Mouse (Mus musculus) limb, embryonic 13.5 days (tissue): ENCODE data around the gene Sv2a. TPM values are rescaled to one million over a fixed set of nuclear protein-coding genes. Genes with fewer than 3 reads are reported as not detected.
A peak's percentile ranks its signal among the peaks of the same experiment; 100 is the strongest.
"Not testable (repeated sequence)": the region's sequence is repeated elsewhere in the genome, so short reads cannot be mapped to it uniquely, and the experiment has no call there.

Experiments
- ATAC-seq: fragments of 200-750 bp; cut with Nextera tagmentation; 2 replicates; pipeline ENCODE4 v1.8.0; 2017; ENCODE audit warnings: low read depth, moderate number of reproducible peaks, moderate TSS enrichment; ENCODE audit not compliant: low FRiP score
- H3K27ac ChIP-seq: fragments of 300-500 bp; sonication (generic); 2 replicates; pipeline ENCODE4 v1.5.1; 2015; ENCODE audit warnings: inconsistent platforms, mild to moderate bottlenecking, moderate library complexity
- H3K27me3 ChIP-seq: fragments of 300-500 bp; sonication (generic); 2 replicates; pipeline ENCODE4 v1.6.1; 2015; ENCODE audit warnings: mild to moderate bottlenecking, inconsistent platforms
- H3K36me3 ChIP-seq: fragments of 300-500 bp; sonication (generic); 2 replicates; pipeline ENCODE4 v1.6.1; 2015; ENCODE audit warnings: inconsistent platforms, mild to moderate bottlenecking, moderate library complexity
- H3K4me1 ChIP-seq: fragments of 300-500 bp; sonication (generic); 2 replicates; pipeline ENCODE4 v1.6.1; 2015; ENCODE audit warnings: inconsistent platforms
- H3K4me2 ChIP-seq: fragments of 300-500 bp; sonication (generic); replicated peaks from 2 replicates; pipeline ENCODE4 v1.6.1; 2015; ENCODE audit warnings: inconsistent platforms, mild to moderate bottlenecking, moderate library complexity
- H3K4me3 ChIP-seq: fragments of 300-500 bp; sonication (generic); 2 replicates; pipeline ENCODE4 v1.5.1; 2015; ENCODE audit warnings: moderate library complexity, mild to moderate bottlenecking, inconsistent platforms
- H3K9ac ChIP-seq: fragments of 300-500 bp; sonication (generic); 2 replicates; pipeline ENCODE4 v1.6.1; 2015; ENCODE audit warnings: mild to moderate bottlenecking, inconsistent platforms
- H3K9me3 ChIP-seq: fragments of 300-500 bp; sonication (generic); 2 replicates; pipeline ENCODE4 v1.6.1; 2016; ENCODE audit warnings: inconsistent platforms
- WGBS: fragments of 180-500 bp; shearing (Covaris S2); methylation state at CpG from one replicate; pipeline ENCODE4 v1.1.7; 2015; 5-methylcytosine and 5-hydroxymethylcytosine counted together
- polyA plus RNA-seq: library from polyadenylated mRNA; unstranded; fragments of >200 nt; fragmentation: Nextera tagmentation; extraction: Ambion mirVana; gene quantifications from 2 replicates; pipeline ENCODE4 v1.2.1, GENCODE M21; 2015

The Sv2a gene
- polyA plus RNA-seq, 1 experiment from 2014 or later = 4.6 TPM

GRCm38 (mm10) chr3:96198601-96199251, 17.8 kb downstream of the Sv2a start:
- WGBS = 34% methylated on average over 8 of the region's 8 CpGs
- ATAC-seq = not testable (repeated sequence)

GRCm38 (mm10) chr3:96199731-96200130, 18.8 kb downstream of the Sv2a start:
- WGBS = 42% methylated on average over 2 of the region's 2 CpGs
- peaks cover 14% of the 10 kb centered on the region for H3K4me1 ChIP-seq
- H3K9ac ChIP-seq = no peak overlapping the region
- H3K4me2 ChIP-seq = no peak overlapping the region
- H3K36me3 ChIP-seq = peaks cover 5% of the 10 kb centered on the region
- ATAC-seq = no peak
- H3K27me3 ChIP-seq = no peaks in the 10 kb centered on the region
- 0 out of 2 replicates have a peak, but pooled peaks cover 5% of the 10 kb centered on the region for H3K9me3 ChIP-seq
- H3K27ac ChIP-seq = no peak overlapping the region
- H3K4me3 ChIP-seq = no peak overlapping the region

More at GRCm38 (mm10) chr3:96198601-96199251, 17.8 kb downstream of the Sv2a start:
- not testable (repeated sequence) for H3K9me3 ChIP-seq, H3K4me3 ChIP-seq, H3K36me3 ChIP-seq, H3K9ac ChIP-seq, H3K27ac ChIP-seq, H3K27me3 ChIP-seq
- H3K4me1 ChIP-seq = peaks cover 14% of the 10 kb centered on the region
- H3K4me2 ChIP-seq = peak overlapping the region; percentile 94

- H3K4me2 ChIP-seq = no peak overlapping the region
- H3K36me3 ChIP-seq = no peaks in the 10 kb centered on the region
- WGBS = 87% methylated on average over 3 of the region's 3 CpGs
- H3K27ac ChIP-seq = no peak overlapping the region
- no peak overlapping the region for H3K9ac ChIP-seq
- no peaks in the 10 kb centered on the region for H3K4me1 ChIP-seq
- H3K4me3 ChIP-seq = no peak overlapping the region
- H3K27me3 ChIP-seq = peaks cover 3% of the 10 kb centered on the region; the same call in 1 of the 2 replicates
- ATAC-seq = no peak
- no peaks in the 10 kb centered on the region for H3K9me3 ChIP-seq
Measured at GRCm38 (mm10) chr3:96207819-96208218, 26.9 kb downstream of the Sv2a start.

GRCm38 (mm10) chr3:96209242-96209641, 28.3 kb downstream of the Sv2a start:
- Histone ChIP-seq H3K9ac (0 out of 2 replicates have a peak overlapping the region, but pooled peaks have one; percentile 8), H3K27me3 (peaks cover 3% of the 10 kb centered on the region; the same call in 1 of the 2 replicates), H3K27ac (no peak overlapping the region), H3K4me1 (no peaks in the 10 kb centered on the region), H3K4me3 (no peak overlapping the region), H3K4me2 (no peak overlapping the region), H3K9me3 (no peaks in the 10 kb centered on the region), H3K36me3 (no peaks in the 10 kb centered on the region)
- 27% methylated on average over 15 of the region's 15 CpGs for WGBS
- ATAC-seq = no peak

- peak overlapping the region; percentile 99 for H3K27ac ChIP-seq
- peak; percentile 13; the same call in 1 of the 2 replicates for ATAC-seq
- H3K4me1 ChIP-seq = peaks cover 27% of the 10 kb centered on the region
- H3K4me3 ChIP-seq = peak overlapping the region; percentile 63
- H3K36me3 ChIP-seq = no peaks in the 10 kb centered on the region
- H3K27me3 ChIP-seq = no peaks in the 10 kb centered on the region
- no peaks in the 10 kb centered on the region for H3K9me3 ChIP-seq
- H3K9ac ChIP-seq = peak overlapping the region; percentile 72
- under 1% methylated on average over 12 of the region's 12 CpGs for WGBS
- peak overlapping the region; percentile 79 for H3K4me2 ChIP-seq
Measured at GRCm38 (mm10) chr3:96219191-96219641, 38.3 kb downstream of the Sv2a start.

- Histone ChIP-seq H3K27me3 (no peaks in the 10 kb centered on the region), H3K9me3 (no peaks in the 10 kb centered on the region), H3K4me2 (peak within 1 kb of the TSS; percentile 79), H3K4me1 (peaks cover 27% of the 10 kb centered on the region), H3K36me3 (no peaks in the 10 kb centered on the region), H3K27ac (peak within 1 kb of the TSS; percentile 99), H3K9ac (peak within 1 kb of the TSS; percentile 92), H3K4me3 (peak within 1 kb of the TSS; percentile 63)
- ATAC-seq = peak; percentile 87
- WGBS = under 1% methylated on average over 36 of the region's 37 CpGs
Measured at GRCm38 (mm10) chr3:96219661-96220130, 38.7 kb downstream of the Sv2a start, which contains the start of the genes Bola1 and Hist2h2ab. TSS of gene Bola1 (minus strand) at chr3:96219709. TSS of gene Hist2h2ab (plus strand) at chr3:96219865.

- not testable (repeated sequence) for H3K36me3 ChIP-seq, H3K9me3 ChIP-seq, ATAC-seq, H3K27me3 ChIP-seq
- WGBS = under 1% methylated on average over 31 of the region's 47 CpGs
- peak overlapping the region; percentile 92 for H3K9ac ChIP-seq
- peaks cover 27% of the 10 kb centered on the region for H3K4me1 ChIP-seq
- peak overlapping the region; percentile 99 for H3K27ac ChIP-seq
- peak overlapping the region; percentile 63 for H3K4me3 ChIP-seq
- H3K4me2 ChIP-seq = peak overlapping the region; percentile 79
Measured at GRCm38 (mm10) chr3:96220131-96220764, 39.3 kb downstream of the Sv2a start.

GRCm38 (mm10) chr3:96220765-96221639, 40.1 kb downstream of the Sv2a start, which contains the start of the genes Hist2h2ac and Hist2h2be:
TSS of gene Hist2h2ac (minus strand) at chr3:96220880.
TSS of gene Hist2h2be (plus strand) at chr3:96221119.
- H3K9ac ChIP-seq = peak within 1 kb of the TSS; percentile 92
- no peaks in the 10 kb centered on the region for H3K36me3 ChIP-seq
- H3K4me3 ChIP-seq = peak within 1 kb of the TSS; percentile 63
- H3K4me1 ChIP-seq = peaks cover 28% of the 10 kb centered on the region
- H3K27me3 ChIP-seq = no peaks in the 10 kb centered on the region
- under 1% methylated on average over 43 of the region's 43 CpGs for WGBS
- peak; percentile 90 for ATAC-seq
- H3K27ac ChIP-seq = peak within 1 kb of the TSS; percentile 99
- H3K9me3 ChIP-seq = no peaks in the 10 kb centered on the region
- H3K4me2 ChIP-seq = peak within 1 kb of the TSS; percentile 79

- peak overlapping the region; percentile 63 for H3K4me3 ChIP-seq
- peaks cover 32% of the 10 kb centered on the region for H3K4me1 ChIP-seq
- peak overlapping the region; percentile 79 for H3K4me2 ChIP-seq
- WGBS = 24% methylated on average over 9 of the region's 9 CpGs
- peak overlapping the region; percentile 99 for H3K27ac ChIP-seq
- no peaks in the 10 kb centered on the region for H3K27me3 ChIP-seq
- ATAC-seq = no peak
- no peaks in the 10 kb centered on the region for H3K36me3 ChIP-seq
- no peaks in the 10 kb centered on the region for H3K9me3 ChIP-seq
- H3K9ac ChIP-seq = peak overlapping the region; percentile 92
Measured at GRCm38 (mm10) chr3:96221640-96222038, 40.7 kb downstream of the Sv2a start.

GRCm38 (mm10) chr3:96222774-96223173, 41.8 kb downstream of the Sv2a start:
- peaks cover 36% of the 10 kb centered on the region for H3K4me1 ChIP-seq
- peak overlapping the region; percentile 79 for H3K4me2 ChIP-seq
- 91% methylated on average over 4 of the region's 4 CpGs for WGBS

GRCm38 (mm10) chr3:96225421-96225820, 44.5 kb downstream of the Sv2a start:
- Histone ChIP-seq H3K9ac (no peak overlapping the region), H3K4me3 (no peak overlapping the region), H3K4me2 (no peak overlapping the region), H3K27me3 (no peaks in the 10 kb centered on the region), H3K27ac (no peak overlapping the region), H3K9me3 (no peaks in the 10 kb centered on the region), H3K4me1 (peaks cover 29% of the 10 kb centered on the region), H3K36me3 (no peaks in the 10 kb centered on the region)
- no peak for ATAC-seq
- 62% methylated on average over 2 of the region's 2 CpGs for WGBS

More at GRCm38 (mm10) chr3:96222774-96223173, 41.8 kb downstream of the Sv2a start:
- Histone ChIP-seq H3K9ac (no peak overlapping the region), H3K4me3 (no peak overlapping the region), H3K27me3 (no peaks in the 10 kb centered on the region), H3K36me3 (no peaks in the 10 kb centered on the region), H3K27ac (no peak overlapping the region; the same call in 1 of the 2 replicates), H3K9me3 (no peaks in the 10 kb centered on the region)
- ATAC-seq = no peak
